Mouse (Mus musculus): ENCODE data around the gene Mef2b.

Mef2b gene

DNA sequence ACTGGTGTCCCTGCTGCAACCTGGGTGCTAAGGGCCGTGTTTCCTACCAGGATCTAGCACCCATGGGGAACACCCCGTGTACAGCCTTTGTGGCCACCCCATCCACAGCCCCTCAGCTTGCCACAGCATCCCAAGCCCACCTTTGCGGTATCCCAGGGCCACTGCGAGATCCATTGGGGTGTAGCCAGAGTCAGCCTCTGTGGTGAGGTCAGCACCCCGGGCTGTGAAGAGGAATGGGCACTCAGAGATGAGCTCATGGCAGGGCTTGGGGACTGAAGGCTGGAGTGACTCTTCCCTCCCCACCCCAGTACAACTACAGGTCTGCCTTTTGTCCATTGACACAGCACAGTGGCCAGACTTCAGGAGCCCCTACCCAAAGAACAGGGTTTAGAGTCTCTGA is 5.4 kb upstream of the Mef2b start:
- intact Hi-C loops (cut with DNase I), result no loop called here

DNA sequence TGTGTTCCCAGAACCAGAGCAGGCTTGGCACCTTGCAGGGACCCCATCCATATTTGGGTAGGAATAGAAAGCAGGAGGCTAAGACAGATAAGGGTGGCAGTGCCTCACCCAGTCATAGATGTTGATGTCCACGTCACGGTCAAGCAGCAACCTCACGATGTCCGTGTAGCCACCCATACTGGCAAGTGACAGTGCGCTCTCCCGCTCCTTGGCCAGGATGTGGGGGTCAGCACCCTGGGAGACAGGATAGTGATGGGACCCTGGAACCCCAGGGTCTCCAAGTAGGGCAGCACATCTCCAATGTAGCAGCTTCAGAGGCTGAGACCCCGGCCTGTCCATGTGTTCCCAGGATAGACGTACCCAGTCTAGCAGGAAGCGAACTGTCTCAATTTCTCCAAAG is 4.6 kb upstream of the Mef2b start:
- intact Hi-C loops (cut with DNase I), result no loop called here

DNA sequence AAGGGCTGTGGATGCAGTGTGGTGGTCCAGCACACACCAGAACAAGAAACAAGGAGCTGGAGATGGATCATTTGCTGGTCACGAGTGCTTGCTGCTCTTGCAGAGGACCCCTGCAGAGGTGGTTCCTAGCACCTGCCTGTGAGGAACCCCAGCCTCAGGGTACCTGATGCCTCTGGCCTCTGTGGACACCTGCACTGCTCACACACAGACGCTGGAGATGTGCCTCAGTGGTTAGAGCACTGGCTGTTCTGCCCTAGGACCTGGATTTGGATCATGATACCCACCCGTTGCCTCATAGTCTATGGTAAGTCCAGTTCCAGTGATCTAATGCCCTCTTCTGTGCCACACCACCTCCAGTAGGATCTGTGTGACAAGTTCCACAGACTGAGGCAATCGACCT is 2.9 kb upstream of the Mef2b start:
- intact Hi-C loops (cut with DNase I), result no loop called here

DNA sequence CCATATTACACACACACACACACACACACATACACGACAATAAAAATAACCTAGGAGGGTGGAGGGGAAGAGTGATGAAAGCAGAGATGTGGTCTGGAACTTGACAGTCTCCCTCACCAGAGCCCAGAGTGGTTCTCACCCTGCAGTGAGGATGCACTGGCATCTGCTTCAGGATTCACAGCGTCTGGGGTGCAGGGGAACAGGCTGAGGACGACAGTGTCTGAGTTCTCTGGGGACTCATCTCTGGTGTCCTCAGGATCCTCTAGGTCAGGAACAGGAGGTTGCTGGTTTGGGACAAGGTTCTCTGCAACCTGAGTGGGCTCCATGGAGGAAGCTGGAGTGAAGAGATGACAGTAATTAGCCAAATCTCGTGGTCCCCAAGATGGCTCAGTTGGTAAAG is 1.6 kb upstream of the Mef2b start:
- intact Hi-C loops (cut with DNase I), result no loop called here

DNA sequence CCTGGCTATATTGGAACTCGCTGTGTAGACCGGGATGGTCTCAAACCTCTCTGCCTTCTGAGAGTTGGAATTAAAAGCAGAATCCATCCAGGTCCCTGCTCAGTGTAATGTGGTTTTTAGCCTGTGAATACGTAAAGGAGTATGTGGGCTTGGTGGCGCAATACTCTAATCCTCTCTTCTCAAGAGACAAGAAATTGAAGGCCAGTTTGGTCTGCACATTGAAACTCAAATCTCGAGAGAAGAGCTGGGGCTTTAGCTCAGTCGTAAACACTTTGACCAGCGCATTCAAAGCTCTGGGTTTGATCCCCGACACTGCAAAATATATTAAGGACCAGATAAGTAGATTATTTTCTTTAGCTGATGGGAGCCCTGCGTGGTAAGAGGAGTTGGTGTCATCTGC is 470 bp downstream of the Mef2b start:
- intact Hi-C loops (cut with DNase I), result no loop called here

DNA sequence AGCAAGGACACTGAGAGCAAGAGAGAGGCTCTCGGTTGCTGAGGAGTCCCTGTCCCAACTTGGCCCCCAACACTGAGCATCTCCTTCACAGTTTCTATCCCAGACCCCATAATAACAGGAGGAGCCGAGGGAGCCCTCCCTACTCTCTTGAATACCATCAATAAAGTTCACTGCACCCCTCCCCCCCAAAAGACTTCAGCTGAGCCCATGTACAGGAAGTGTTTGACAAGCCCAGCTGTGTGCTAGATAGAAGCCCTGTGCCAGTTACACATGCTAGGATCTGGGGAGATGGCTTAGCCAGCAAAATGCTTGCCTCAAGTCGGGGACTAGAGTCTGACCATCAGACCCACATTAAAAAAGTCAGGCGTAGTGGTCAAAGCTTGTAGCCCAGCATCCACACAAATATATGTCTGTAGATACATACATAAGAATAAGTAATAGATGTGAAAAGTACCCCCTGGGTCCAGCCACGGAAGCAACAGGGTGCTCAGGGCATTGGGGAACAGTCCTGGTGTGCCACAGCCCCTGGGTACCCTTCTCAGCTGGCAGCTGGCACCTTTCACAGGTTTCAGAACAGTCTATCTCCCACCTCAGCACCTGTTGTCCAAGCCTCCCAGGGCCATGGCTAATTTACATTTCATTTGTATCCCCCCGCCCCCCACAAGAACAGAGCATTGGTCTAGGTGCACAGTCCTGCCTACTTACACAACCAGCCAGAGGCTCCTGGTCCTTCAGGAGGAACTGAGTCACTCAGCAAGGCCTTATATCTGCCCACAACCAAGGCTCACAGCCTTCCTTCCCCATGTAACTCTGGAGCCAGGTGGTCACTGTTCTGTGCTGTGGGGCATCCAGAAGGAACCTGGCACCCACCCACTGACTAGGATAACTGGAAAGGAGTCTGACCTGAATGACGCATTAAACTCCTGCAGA is 8.4 kb downstream of the Mef2b start:
- intact Hi-C loops (cut with DNase I), result no loop called here

DNA sequence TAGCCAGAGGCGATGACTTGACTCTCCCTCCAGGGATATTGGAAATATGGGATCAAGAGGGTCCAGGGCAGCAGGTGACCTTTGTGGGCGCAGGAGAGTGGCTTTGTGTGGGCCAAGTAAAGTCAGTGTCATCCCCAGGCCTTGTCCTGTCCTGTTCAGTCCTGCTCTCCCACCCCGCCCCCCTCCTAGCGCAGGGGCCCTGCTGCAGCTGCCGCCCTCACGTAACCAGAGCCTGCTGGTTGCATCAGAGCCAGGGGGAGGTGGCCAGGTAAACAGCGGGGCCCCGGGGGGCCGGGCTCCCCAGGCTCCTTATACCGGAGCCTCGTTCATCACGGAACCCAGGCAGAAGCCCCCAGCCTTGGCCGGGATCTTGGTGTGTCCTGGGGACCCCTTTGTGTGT is 10.6 kb downstream of the Mef2b start:
- intact Hi-C loops (cut with DNase I), result no loop called here

DNA sequence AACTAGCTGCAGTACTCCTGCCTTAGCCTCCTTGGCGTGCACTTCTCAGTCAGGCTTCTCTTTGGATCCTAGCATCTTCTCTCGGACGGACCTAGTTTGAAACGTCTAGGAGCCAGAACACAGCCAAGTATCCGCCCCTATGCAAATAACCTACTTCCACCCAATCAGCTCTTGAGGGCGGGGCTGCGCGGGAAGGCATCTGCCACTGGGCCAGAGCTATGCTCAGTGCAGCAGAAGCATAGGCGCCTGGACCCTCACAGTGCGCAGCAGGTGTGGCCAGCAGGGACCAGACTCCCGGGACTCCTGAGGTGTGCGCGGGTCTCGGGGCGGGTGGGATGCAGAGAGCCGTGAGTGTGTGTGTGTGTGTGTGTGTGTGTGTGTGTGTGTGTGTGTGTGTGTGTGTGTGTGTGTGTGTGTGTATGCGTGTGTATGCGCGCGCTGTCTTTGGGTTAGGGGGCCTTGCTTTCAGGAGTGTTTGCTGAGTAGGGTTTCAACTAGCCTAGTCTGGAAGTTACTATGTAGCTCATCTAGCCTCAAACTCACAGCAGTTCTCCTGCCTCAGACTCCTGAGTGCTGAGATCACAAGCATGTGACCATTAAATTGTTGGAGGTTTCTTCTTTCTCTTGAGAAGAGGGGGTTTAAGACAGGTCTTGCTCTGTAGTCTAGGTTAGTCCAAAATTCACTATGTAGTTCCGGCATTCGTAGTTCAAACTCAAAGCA is 13.2 kb downstream of the Mef2b start:
- intact Hi-C loops (cut with DNase I), result no loop called here

DNA sequence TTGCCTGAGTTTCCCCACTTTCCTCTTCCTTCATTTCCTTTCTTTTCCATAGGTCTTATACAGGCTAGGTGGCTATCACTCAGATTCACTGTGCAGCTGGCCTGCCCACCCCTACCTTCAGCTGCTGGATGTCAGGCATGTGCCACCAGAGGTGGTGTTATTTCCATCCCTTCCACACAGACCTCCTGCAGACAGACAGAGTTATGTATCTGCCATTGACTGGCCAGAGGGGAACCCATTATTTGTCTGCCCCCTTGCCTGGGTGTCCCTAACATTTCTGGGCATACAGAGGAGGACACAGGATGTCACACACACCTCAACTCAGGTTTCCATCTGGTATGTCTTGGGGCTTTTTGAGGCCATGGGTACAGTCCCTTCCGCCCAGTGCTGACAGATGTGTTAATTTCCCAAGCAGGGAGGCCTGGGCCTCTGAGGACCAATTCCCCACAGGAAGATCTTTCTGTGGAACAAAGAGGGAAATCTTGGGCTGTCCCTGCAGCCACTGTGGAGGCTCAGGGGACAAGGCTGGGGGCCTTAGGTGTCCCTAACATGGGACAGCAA is 17.8 kb downstream of the Mef2b start:
- intact Hi-C loops (cut with DNase I), result no loop called here

DNA sequence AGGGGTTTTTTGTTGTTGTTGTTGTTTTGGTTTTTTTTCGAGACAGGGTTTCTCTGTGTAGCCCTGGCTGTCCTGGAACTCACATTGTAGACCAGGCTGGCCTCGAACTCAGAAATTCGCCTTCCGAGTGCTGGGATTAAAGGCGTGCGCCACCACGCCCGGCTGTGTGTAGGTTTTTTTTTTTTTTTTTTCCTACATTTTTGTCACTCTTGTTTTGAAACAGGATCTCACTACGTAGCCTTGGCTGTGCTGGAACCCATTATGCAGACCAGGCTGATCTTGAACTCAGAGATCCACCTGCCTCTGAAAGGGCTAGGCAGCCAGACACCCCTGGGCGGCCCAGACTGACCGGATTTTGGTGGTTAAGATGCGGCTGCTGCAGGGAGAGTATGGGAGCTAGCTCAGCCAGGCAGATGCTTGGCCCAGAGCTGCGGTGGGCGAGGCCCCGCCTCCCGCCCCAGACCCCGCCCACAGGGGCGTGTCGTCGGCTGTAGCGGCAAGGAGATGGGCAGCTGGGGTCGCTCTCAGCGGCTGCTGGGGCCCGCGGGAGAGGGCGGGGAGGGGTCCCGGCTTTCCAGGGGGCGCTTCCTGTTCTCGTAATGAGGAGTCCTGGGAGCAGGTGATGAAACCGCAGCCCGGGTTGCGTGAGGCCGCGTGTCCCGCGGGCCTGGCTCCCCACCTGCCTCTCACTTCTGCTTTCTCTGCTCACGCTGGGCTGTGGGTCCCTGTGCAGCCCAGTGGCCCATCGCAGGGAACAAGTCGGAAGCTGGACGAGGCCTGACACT is 18.8 kb downstream of the Mef2b start:
- intact Hi-C loops (cut with DNase I), result no loop called here

DNA sequence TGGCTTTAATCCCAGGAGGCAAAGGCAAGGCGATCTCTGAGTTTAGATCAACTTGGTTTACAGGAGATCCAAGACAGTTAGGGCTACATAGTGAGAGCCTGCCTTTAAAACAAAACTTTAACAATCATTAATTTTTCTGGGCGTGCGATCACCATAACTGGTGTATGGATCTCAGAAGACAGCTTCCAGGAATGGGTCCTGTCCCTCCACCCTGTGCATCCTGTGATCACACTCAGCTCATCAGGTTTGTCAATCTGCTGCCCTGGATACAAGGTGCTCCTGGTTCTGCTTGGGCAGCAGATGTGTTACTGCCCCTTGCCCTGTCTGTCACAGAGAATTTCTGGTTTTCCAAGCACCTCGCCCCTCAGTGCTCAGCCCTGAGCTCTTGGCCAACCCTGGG is 19.7 kb downstream of the Mef2b start:
- intact Hi-C loops (cut with DNase I), result no loop called here

DNA sequence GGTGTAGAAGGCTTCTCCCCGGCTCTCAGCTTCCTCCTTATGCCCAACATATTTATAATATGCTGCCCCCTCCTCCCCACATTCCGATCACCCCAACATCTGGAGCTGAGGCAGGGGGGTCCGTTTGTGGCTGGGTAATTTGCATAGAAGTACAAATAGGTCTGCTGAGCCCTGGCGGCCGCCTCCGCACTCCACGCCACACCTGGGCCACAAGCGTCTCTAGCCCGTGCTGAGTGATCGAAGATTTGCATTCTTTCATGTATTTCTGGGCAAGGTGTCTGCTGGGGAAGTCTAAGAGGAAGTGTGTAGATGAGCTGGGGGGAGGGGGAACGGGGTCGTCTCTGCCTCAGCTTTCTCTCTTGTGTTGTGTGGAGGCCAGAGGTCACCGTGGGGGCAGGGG is 20.5 kb downstream of the Mef2b start:
- intact Hi-C loops (cut with DNase I), result no loop called here

DNA sequence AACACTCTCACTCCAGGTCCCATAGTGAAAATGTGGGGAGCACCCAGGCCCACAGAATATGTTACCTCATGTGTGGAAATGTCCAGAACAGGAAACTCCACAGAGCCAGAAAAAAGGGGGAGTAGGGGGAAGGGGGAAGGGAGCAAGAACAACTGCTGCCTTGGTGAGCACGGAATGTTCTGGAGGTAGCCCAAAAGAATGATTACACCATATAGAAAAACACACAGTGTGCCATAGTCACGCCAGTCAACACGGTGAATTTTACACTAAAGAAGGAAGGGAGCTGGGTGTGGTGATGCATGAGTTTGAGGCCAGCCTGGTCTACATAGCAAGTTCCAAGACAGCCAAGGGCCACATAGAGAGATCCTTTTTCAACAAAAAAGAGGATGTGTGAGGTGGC is 23.8 kb downstream of the Mef2b start:
- intact Hi-C loops (cut with DNase I), result no loop called here

DNA sequence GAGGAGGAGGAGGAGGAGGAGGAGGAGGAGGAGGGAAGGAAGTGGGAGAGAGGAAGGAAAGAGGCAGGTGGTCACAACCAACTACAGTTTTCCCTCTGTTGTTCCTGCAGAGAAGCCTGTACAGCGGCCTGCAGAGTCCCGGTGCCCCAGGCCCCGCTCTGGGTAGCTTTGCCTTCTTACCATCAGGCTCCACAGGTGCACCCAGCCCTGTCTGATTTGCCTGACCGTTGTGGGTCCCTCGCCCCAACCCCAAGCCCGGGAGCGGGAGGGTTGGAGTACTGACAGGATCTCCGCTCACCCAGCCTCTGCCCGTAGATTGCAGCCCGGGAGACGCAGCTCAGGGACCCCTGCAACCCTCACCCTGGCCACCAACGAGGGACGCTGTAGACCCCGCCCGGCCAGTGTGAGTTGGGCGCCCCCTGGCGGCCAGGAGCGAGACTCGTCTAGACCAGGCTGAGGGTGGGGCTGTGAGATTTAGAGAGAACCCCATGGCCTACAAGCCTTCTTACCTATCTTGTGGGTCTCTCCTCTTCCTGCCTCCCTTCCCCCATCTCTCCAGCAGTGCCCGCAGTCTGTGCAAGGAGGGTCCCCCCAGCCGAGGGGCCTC is 27.1 kb downstream of the Mef2b start:
- intact Hi-C loops (cut with DNase I), result loop anchor here (5.0 kb wide), 2 partner anchors 59 to 294 kb away; no protein-coding TSS in a partner anchor

DNA sequence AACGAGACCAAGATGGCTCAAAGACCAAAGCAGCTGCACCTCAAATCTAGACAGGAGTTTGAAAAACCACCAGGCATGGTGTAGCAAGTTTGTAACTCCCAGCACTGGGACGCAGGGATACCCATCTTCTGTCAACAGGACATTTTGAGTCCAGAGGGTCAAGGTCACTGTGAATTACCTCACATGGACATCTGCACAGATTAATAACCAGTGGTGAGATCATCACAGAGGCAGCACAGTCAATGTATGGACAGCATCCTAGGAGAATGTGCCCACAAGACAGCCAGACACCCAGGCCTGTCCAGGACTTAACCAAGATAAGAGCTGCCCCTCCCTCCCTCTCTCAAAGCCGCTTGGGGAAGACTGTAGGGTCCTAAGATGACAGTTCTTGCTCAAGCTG is 30.6 kb downstream of the Mef2b start:
- intact Hi-C loops (cut with DNase I), result no loop called here

DNA sequence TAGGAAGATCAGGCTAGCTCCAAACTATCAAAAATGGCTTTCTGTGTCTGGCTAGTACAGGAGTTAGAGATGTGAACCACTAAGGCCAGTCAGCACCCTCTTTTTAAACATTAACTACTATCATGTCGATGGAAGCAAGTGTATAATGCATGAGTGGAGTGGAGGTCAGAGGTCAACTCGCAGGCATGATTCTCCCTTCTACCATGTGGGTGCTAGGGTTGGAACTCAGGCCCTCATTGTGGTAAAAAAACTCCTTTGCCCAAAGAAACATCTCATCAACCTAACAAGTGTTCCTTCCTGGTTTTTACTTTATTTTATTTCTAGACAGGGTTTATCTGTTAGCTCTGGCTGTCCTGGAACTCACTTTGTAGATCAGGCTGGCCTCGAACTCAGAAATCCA is 31.2 kb downstream of the Mef2b start:
- intact Hi-C loops (cut with DNase I), result no loop called here

DNA sequence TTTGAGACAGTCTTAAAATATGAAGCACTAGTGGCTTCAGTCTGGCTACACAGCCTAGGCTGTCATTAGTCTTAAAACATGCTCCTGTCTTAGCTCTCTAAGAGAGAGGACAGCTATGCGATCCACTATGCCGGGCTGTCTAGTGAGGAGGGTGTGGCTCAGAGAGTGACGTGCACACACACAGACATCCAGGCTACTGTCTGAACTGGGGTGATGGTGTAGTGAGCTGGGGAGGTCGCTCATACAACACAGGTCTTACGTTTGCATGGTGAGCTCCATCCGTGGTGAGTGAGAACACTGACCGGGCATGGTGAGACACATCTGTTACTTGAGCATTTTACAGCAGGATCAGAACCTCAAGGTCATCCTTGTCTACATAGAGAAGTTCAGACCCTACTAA is 31.7 kb downstream of the Mef2b start:
- intact Hi-C loops (cut with DNase I), result no loop called here

DNA sequence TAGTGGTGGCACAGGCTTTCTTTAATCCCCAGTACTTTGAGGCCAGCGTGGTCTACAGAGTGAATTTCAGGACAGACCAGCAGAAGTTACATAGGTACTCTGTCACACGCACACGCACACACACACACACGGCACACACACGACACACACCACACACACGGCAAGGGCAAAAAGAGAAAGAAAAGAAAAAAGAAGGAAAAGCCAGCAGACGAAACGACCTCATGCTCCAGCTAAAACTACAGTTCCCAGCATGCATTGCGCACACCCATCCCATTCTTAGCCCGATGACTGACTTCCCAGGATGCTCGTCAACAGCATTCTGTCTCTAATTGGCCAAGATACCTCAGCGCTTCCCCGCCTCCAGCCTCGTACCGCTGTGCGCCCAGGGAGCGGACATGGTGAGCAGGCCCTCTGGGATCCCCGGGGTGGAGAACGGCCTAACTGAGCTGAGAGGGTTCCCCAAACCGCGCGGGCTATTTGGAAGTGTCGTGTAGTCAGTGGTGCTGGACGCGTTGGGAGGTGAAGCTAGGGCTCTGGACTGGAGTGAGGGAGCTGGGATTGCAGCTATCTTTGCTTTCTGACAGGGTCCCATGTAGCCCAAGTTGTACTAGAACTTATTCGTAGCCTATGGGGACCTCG is 32.7 kb downstream of the Mef2b start, which contains the start of gene Tmem161a:
Gene Tmem161a (plus strand): TSS at position 314 of the 639 bp plus-strand sequence.
- intact Hi-C loops (cut with DNase I), result no loop called here

DNA sequence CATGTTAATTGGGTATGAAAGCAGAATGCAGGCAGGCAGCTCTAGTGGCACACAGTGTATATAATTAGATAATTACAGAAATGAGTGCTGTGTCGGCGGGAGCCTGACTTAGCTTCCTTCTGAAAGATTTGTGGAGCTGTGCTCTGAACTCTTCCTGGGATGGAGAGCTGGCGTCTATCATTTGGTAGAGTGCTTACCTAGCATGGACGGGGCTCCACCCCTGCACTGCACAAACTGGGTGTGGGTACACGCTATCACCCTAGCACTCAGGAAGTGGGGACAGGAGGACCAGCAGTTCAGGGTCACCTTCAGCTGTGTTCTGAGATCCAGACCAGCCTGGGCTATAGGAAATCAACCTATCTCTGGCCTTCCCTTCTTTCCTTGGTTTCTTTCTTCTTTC is 33.8 kb downstream of the Mef2b start:
- intact Hi-C loops (cut with DNase I), result no loop called here

DNA sequence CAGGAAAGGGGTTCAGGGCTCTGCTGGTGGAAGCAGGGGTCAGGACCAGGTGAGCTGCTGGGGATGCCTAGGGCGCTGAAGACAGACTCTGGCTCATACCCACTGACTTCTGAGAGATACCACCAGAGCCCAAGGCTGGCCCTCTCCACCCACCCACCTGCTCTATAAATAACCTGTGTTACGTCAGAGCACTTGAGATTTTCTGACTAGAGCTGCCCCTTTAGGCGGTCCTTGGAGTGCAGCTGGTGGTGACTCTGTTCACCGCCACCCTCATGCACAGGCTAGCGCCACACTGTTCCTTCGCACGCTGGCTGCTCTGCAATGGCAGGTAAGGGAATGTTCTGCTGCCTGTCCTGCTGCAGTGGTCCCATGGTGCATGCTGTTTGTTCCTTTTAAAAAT is 34.6 kb downstream of the Mef2b start:
- intact Hi-C loops (cut with DNase I), result no loop called here

DNA sequence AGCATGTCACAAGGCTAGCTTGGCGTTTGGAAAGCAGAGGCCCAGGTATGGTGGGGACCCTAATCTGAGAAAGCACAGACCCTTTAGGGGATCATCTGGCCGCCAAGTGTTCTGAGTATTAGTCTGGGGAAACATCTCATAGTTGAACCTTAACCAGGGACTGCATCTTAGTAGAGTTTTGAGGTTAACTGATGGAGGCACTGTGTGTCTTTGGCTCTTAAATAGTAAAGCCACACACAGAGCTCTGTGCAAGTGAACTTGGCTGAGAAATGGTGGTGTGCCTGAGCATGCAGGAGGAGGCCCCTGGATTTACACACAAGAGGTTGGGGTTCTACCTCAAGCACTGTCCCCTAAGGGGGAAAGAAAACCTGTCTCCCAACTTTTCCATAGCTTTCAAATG is 38.7 kb downstream of the Mef2b start:
- intact Hi-C loops (cut with DNase I), result no loop called here

Measured in adrenal gland (tissue).